Mouse (Mus musculus): ENCODE results near the gene Arhgef16. TPM values are rescaled to one million over a fixed set of nuclear protein-coding genes. Genes with fewer than 3 reads are reported as not detected.

Arhgef16 gene
- total and polyA plus RNA-seq, 3 experiments: 0.27 to 0.59 (median 0.46) TPM

GRCm38 (mm10) chr4:154229569-154229968 lies 71.9 kb downstream of the Arhgef16 start:
- DNase-seq: no peak

Other genes with a start within 250 kb of the Arhgef16 start
- not detected for gene Trp73, start 161.5 kb downstream of the Arhgef16 start, total RNA-seq (2021)
- gene Trp73, start 161.5 kb downstream of the Arhgef16 start, polyA plus RNA-seq (2012; rRNA removed): 0.30 TPM in 1 of 2 replicates, not detected in the other
- 10 to 100 TPM; 16.7 to 20.4 TPM for gene Wrap73, start 159.3 kb downstream of the Arhgef16 start, total RNA-seq (2021)
- 41.0 and 41.1 TPM in 2 replicates for gene Wrap73, start 159.3 kb downstream of the Arhgef16 start, polyA plus RNA-seq (2012; rRNA removed)
- gene Tprgl, start 141.0 kb downstream of the Arhgef16 start, total RNA-seq (2021): 100 to 1,000 TPM; 151 to 180 TPM
- gene Tprgl, start 141.0 kb downstream of the Arhgef16 start, polyA plus RNA-seq (2012; rRNA removed): 188 and 210 TPM in 2 replicates
- 1 to 10 TPM; 2.3 to 2.6 TPM for gene Megf6, start 130.9 kb downstream of the Arhgef16 start, total RNA-seq (2021)
- 4.5 and 5.3 TPM in 2 replicates for gene Megf6, start 130.9 kb downstream of the Arhgef16 start, polyA plus RNA-seq (2012; rRNA removed)
- gene B230104I21Rik, start 34.5 kb upstream of the Arhgef16 start, total RNA-seq (2021): not detected
- gene B230104I21Rik, start 34.5 kb upstream of the Arhgef16 start, polyA plus RNA-seq (2012; rRNA removed): not detected in 2 replicates